Mouse (Mus musculus): ENCODE measurements around the gene Bcl2l14. TPM values are rescaled to one million over a fixed set of nuclear protein-coding genes. Genes with fewer than 3 reads are reported as not detected.

The Bcl2l14 gene
- total and polyA plus RNA-seq, 2 experiments from 2014 or later = 0.11 TPM; not detected in 1

DNA sequence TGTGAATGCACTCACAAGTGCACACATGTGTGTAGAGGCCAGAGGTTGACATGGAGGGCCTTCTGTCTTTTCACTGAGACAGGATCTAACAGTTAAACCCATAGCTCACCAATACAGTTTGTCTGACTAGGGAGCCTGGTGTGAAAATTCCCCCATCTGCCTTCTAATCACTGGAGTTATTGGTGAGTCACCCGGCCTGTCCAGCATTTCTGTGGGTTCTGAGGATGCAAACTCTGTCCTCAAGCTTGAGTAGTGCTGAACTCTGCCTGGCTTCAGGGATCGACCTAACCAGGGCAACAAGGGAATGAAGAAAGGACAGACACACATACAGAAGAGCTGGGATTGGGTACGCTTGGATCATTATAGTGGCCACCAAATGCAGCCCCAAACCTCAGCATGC is 45.6 kb downstream of the Bcl2l14 start:
- H3K4me1 ChIP-seq (ENCODE audit: insufficient read depth, low read length) = peaks cover 4% of the 10 kb centered on the region; the same call in 1 of the 2 replicates
- WGBS = 90% methylated on average over 3 of the region's 3 CpGs
- DNase-seq (ENCODE audit: low spot score) = no peak

GRCm38 (mm10) chr6:134442219-134442618 is 46.1 kb downstream of the Bcl2l14 start:
- no peak for DNase-seq (ENCODE audit: low spot score)
- 90% methylated on average over 5 of the region's 5 CpGs for WGBS
- H3K4me1 ChIP-seq (ENCODE audit: insufficient read depth, low read length) = peaks cover 4% of the 10 kb centered on the region; the same call in 1 of the 2 replicates
- no peak overlapping the region for H3K9ac ChIP-seq (replicated peaks; ENCODE audit: low read length)
- no peak overlapping the region for H3K4me3 ChIP-seq (ENCODE audit: low read length)
- no peaks in the 10 kb centered on the region for H3K9me3 ChIP-seq (ENCODE audit: low read length)
- no peak for ATAC-seq
- H3K27ac ChIP-seq = no peak overlapping the region
- no peak overlapping the region for H3K4me2 ChIP-seq (ENCODE audit: low read depth, low read length)
- H3K27me3 ChIP-seq (ENCODE audit: insufficient read depth, low read length) = no peaks in the 10 kb centered on the region
- no peaks in the 10 kb centered on the region for H3K36me3 ChIP-seq (ENCODE audit: insufficient read depth, low read length)
- TF ChIP-seq CTCF (IDR thresholded peaks at IDR 0.05; ENCODE audit: low read depth) = no peak

More for the DNA sequence above, 45.6 kb downstream of the Bcl2l14 start:
- H3K36me3 ChIP-seq (ENCODE audit: insufficient read depth, low read length) = no peaks in the 10 kb centered on the region
- H3K27me3 ChIP-seq (ENCODE audit: insufficient read depth, low read length) = no peaks in the 10 kb centered on the region
- no peak overlapping the region for H3K9ac ChIP-seq (replicated peaks; ENCODE audit: low read length)
- no peak for ATAC-seq
- no peak overlapping the region for H3K4me2 ChIP-seq (ENCODE audit: low read depth, low read length)
- no peaks in the 10 kb centered on the region for H3K9me3 ChIP-seq (ENCODE audit: low read length)
- TF ChIP-seq CTCF (IDR thresholded peaks at IDR 0.05; ENCODE audit: low read depth) = no peak
- H3K27ac ChIP-seq = no peak overlapping the region
- H3K4me3 ChIP-seq (ENCODE audit: low read length) = no peak overlapping the region

- peaks cover 4% of the 10 kb centered on the region; the same call in 1 of the 2 replicates for H3K4me1 ChIP-seq (ENCODE audit: insufficient read depth, low read length)
- H3K9ac ChIP-seq (replicated peaks; ENCODE audit: low read length) = no peak overlapping the region
- ATAC-seq = no peak
- H3K4me3 ChIP-seq (ENCODE audit: low read length) = no peak overlapping the region
- H3K9me3 ChIP-seq (ENCODE audit: low read length) = no peaks in the 10 kb centered on the region
- TF ChIP-seq CTCF (IDR thresholded peaks at IDR 0.05; ENCODE audit: low read depth) = no peak
- DNase-seq (ENCODE audit: low spot score) = no peak
- H3K4me2 ChIP-seq (ENCODE audit: low read depth, low read length) = no peak overlapping the region
- no peak overlapping the region for H3K27ac ChIP-seq
- H3K36me3 ChIP-seq (ENCODE audit: insufficient read depth, low read length) = no peaks in the 10 kb centered on the region
- no peaks in the 10 kb centered on the region for H3K27me3 ChIP-seq (ENCODE audit: insufficient read depth, low read length)
- 82% methylated on average over 9 of the region's 9 CpGs for WGBS
These were observed 47.2 kb downstream of the Bcl2l14 start for GRCm38 (mm10) chr6:134443198-134443904.

- H3K36me3 ChIP-seq (ENCODE audit: insufficient read depth, low read length) = no peaks in the 10 kb centered on the region
- no peak overlapping the region for H3K4me2 ChIP-seq (ENCODE audit: low read depth, low read length)
- H3K4me1 ChIP-seq (ENCODE audit: insufficient read depth, low read length) = peaks cover 4% of the 10 kb centered on the region; the same call in 1 of the 2 replicates
- 76% methylated on average over 5 of the region's 5 CpGs for WGBS
- H3K9ac ChIP-seq (replicated peaks; ENCODE audit: low read length) = no peak overlapping the region
- H3K27me3 ChIP-seq (ENCODE audit: insufficient read depth, low read length) = no peaks in the 10 kb centered on the region
- ATAC-seq = no peak
- TF ChIP-seq CTCF (IDR thresholded peaks at IDR 0.05; ENCODE audit: low read depth) = no peak
- H3K9me3 ChIP-seq (ENCODE audit: low read length) = no peaks in the 10 kb centered on the region
- no peak overlapping the region for H3K4me3 ChIP-seq (ENCODE audit: low read length)
- no peak overlapping the region for H3K27ac ChIP-seq
- DNase-seq (ENCODE audit: low spot score) = no peak
These were observed 47.8 kb downstream of the Bcl2l14 start for GRCm38 (mm10) chr6:134443925-134444324.

GRCm38 (mm10) chr6:134448451-134448850 is 52.3 kb downstream of the Bcl2l14 start:
- ATAC-seq = no peak
- no peaks in the 10 kb centered on the region for H3K4me1 ChIP-seq (ENCODE audit: insufficient read depth, low read length)
- H3K27me3 ChIP-seq (ENCODE audit: insufficient read depth, low read length) = no peaks in the 10 kb centered on the region
- no peaks in the 10 kb centered on the region for H3K9me3 ChIP-seq (ENCODE audit: low read length)
- 92% methylated on average over 12 of the region's 12 CpGs for WGBS
- no peak overlapping the region for H3K4me3 ChIP-seq (ENCODE audit: low read length)
- TF ChIP-seq CTCF (IDR thresholded peaks at IDR 0.05; ENCODE audit: low read depth) = no peak
- no peak overlapping the region for H3K9ac ChIP-seq (replicated peaks; ENCODE audit: low read length)
- no peak overlapping the region for H3K4me2 ChIP-seq (ENCODE audit: low read depth, low read length)
- peaks cover 25% of the 10 kb centered on the region for H3K36me3 ChIP-seq (ENCODE audit: insufficient read depth, low read length)
- no peak for DNase-seq (ENCODE audit: low spot score)
- H3K27ac ChIP-seq = no peak overlapping the region

GRCm38 (mm10) chr6:134449958-134450357 is 53.8 kb downstream of the Bcl2l14 start:
- no peaks in the 10 kb centered on the region for H3K27me3 ChIP-seq (ENCODE audit: insufficient read depth, low read length)
- no peak overlapping the region for H3K4me2 ChIP-seq (ENCODE audit: low read depth, low read length)
- H3K9ac ChIP-seq (replicated peaks; ENCODE audit: low read length) = no peak overlapping the region
- no peaks in the 10 kb centered on the region for H3K9me3 ChIP-seq (ENCODE audit: low read length)
- no peak for TF ChIP-seq CTCF (IDR thresholded peaks at IDR 0.05; ENCODE audit: low read depth)
- ATAC-seq = no peak
- H3K27ac ChIP-seq = peak overlapping the region; percentile 15; the same call in 1 of the 2 replicates
- 50% methylated on average over 11 of the region's 11 CpGs for WGBS
- H3K4me1 ChIP-seq (ENCODE audit: insufficient read depth, low read length) = no peaks in the 10 kb centered on the region
- peaks cover 34% of the 10 kb centered on the region for H3K36me3 ChIP-seq (ENCODE audit: insufficient read depth, low read length)
- no peak overlapping the region for H3K4me3 ChIP-seq (ENCODE audit: low read length)
- no peak for DNase-seq (ENCODE audit: low spot score)

GRCm38 (mm10) chr6:134450661-134451119 is 54.6 kb downstream of the Bcl2l14 start:
- Histone ChIP-seq H3K27ac (no peak overlapping the region), H3K4me1 (ENCODE audit: insufficient read depth, low read length) (no peaks in the 10 kb centered on the region), H3K27me3 (ENCODE audit: insufficient read depth, low read length) (no peaks in the 10 kb centered on the region), H3K9ac (replicated peaks; ENCODE audit: low read length) (no peak overlapping the region), H3K9me3 (ENCODE audit: low read length) (no peaks in the 10 kb centered on the region), H3K36me3 (ENCODE audit: insufficient read depth, low read length) (peaks cover 42% of the 10 kb centered on the region), H3K4me3 (ENCODE audit: low read length) (no peak overlapping the region), H3K4me2 (ENCODE audit: low read depth, low read length) (no peak overlapping the region)
- no peak for TF ChIP-seq CTCF (IDR thresholded peaks at IDR 0.05; ENCODE audit: low read depth)
- no peak for DNase-seq (ENCODE audit: low spot score)
- 64% methylated on average over 14 of the region's 14 CpGs for WGBS
- peak; percentile 32; the same call in 1 of the 2 replicates for ATAC-seq
